Mouse (Mus musculus) C3H10T1/2 (cell line): Measurements from ENCODE around the gene Nhlh2. TPM values are rescaled to one million over a fixed set of nuclear protein-coding genes. Genes with fewer than 3 reads are reported as not detected.

Experiments used
- polyA plus RNA-seq, 2 experiments: library from polyadenylated mRNA; unstranded; fragments of >200 nt; fragmentation: generic; extraction: Trizol; gene quantifications; one replicate each; pipeline ENCODE4 v1.2.1; 2012; ENCODE audit warnings: missing spikeins in 2 of 2

The Nhlh2 gene
- polyA plus RNA-seq, result not detected

GRCm38 (mm10) chr3:102009926-102010381, at the start of gene Nhlh2:
Gene Nhlh2 (plus strand): TSS chr3:102010076.

Other genes with a start within 250 kb of the Nhlh2 start
- gene Mab21l3, start 161.1 kb upstream of the Nhlh2 start, polyA plus RNA-seq, result under 1 TPM; 0.11 to 0.24 TPM
- gene Slc22a15, start 85.6 kb upstream of the Nhlh2 start, polyA plus RNA-seq, result 1 to 10 TPM; 3.3 to 4.5 TPM
- under 1 TPM; 0.09 to 0.53 TPM for gene Casq2, start 76.3 kb downstream of the Nhlh2 start, polyA plus RNA-seq
- 10 to 100 TPM; 15.8 to 46.4 TPM for gene Vangl1, start 194.6 kb downstream of the Nhlh2 start, polyA plus RNA-seq